Mouse (Mus musculus) bone marrow macrophage, adult 2 months (primary cell): Measurements from ENCODE around the gene Cep350.

ENCODE experiments used
- CTCF ChIP-seq: IDR thresholded peaks from 2 replicates; pipeline ENCODE4 v1.5.1; 2012; ENCODE audit warnings: low read depth, mild to moderate bottlenecking, low read length, moderate library complexity
- POLR2A ChIP-seq: IDR thresholded peaks from 2 replicates; pipeline ENCODE4 v1.6.1; 2012; ENCODE audit warnings: mild to moderate bottlenecking, low read depth, low read length, borderline replicate concordance

GRCm38 (mm10) chr1:155995612-155996011 lies 22.6 kb upstream of the Cep350 start:
- no peak for TF ChIP-seq POLR2A
- no peak for TF ChIP-seq CTCF
